Mouse (Mus musculus) heart, adult 2 months (tissue): ENCODE data around the gene Gm11077. TPM values are rescaled to one million over a fixed set of nuclear protein-coding genes. Genes with fewer than 3 reads are reported as not detected.

ENCODE experiments used
- DNase-seq, 2 experiments: peaks; one replicate each; pipeline ENCODE4 v3.0.0; 2021
- H3K27ac ChIP-seq: fragments of 200-600 bp; 2 replicates; pipeline ENCODE4 v1.8.1; 2022
- H3K27me3 ChIP-seq: fragments of 200-500 bp; 2 replicates; pipeline ENCODE4 v1.6.1; 2012; ENCODE audit warnings: mild to moderate bottlenecking, low read length, inconsistent platforms, mixed read lengths; ENCODE audit not compliant: control insufficient read depth, insufficient read depth
- H3K36me3 ChIP-seq: fragments of 200-500 bp; 2 replicates; pipeline ENCODE4 v1.6.1; 2012; ENCODE audit warnings: low read length, inconsistent platforms; ENCODE audit not compliant: control insufficient read depth, insufficient read depth
- H3K4me1 ChIP-seq: fragments of 200-500 bp; 2 replicates; pipeline ENCODE4 v1.6.1; 2011; ENCODE audit warnings: low read length; ENCODE audit not compliant: control insufficient read depth, insufficient read depth
- H3K4me3 ChIP-seq: fragments of 200-600 bp; 2 replicates; pipeline ENCODE4 v1.8.1; 2022
- H3K79me2 ChIP-seq: fragments of 200-500 bp; replicated peaks from 2 replicates; pipeline ENCODE4 v1.6.1; 2012; ENCODE audit warnings: mild to moderate bottlenecking, inconsistent platforms, low read length, moderate library complexity, mixed read lengths; ENCODE audit not compliant: control insufficient read depth, insufficient read depth
- H3K9ac ChIP-seq: fragments of 200-500 bp; 2 replicates; pipeline ENCODE4 v1.6.1; 2012; ENCODE audit warnings: low read depth, mild to moderate bottlenecking, control low read depth, inconsistent platforms, low read length, mixed read lengths
- CTCF ChIP-seq: fragments of 200-600 bp; IDR thresholded peaks from 2 replicates; pipeline ENCODE4 v1.8.1; 2022; ENCODE audit warnings: antibody characterized with exemption, mild to moderate bottlenecking, moderate library complexity
- EP300 ChIP-seq: fragments of 200-500 bp; IDR thresholded peaks from 2 replicates; pipeline ENCODE4 v1.6.1; 2011; ENCODE audit warnings: low read depth, low read length, control low read depth; ENCODE audit not compliant: insufficient read depth
- POLR2A ChIP-seq: fragments of 200-500 bp; IDR thresholded peaks from 2 replicates; pipeline ENCODE4 v1.6.1; 2011; ENCODE audit warnings: mild to moderate bottlenecking, low read depth, low read length, control low read depth; ENCODE audit not compliant: insufficient read depth
- WGBS: fragments of 180-500 bp; shearing (Covaris S2); methylation state at CpG from one replicate; pipeline ENCODE4 v1.1.7; 2018; 5-methylcytosine and 5-hydroxymethylcytosine counted together
- intact Hi-C: fragments of 180-260 bp; cut with DNase I; formaldehyde crosslinking; loops from one replicate; pipeline ENCODE4 v1.15.1; 2025
- long read RNA-seq: library from polyadenylated mRNA; stranded (forward); transcript quantifications from one replicate; pipeline ENCODE4 v2.0.0, GENCODE M21; 2021
- polyA plus RNA-seq: library from polyadenylated mRNA; depleted of rRNA; stranded (reverse); fragments of >200 nt; gene quantifications from 2 replicates; pipeline ENCODE4 v1.2.3, GENCODE M21; 2012; rRNA removed
- total RNA-seq, 2 experiments: library from RNA; stranded (reverse); gene quantifications; 2 replicates each; pipeline ENCODE4 v1.2.3; 2021

The Gm11077 gene
- total RNA-seq, result not detected
- not detected in 2 replicates for polyA plus RNA-seq
- long read RNA-seq, result 0 reads

GRCm38 (mm10) chr6:140729272-140729671 lies at the start of gene Gm11077:
Gm11077 (plus strand) TSS chr6:140729284.
- no peak for DNase-seq
- Histone ChIP-seq H3K4me1 (peaks cover 6% of the 10 kb centered on the region; the same call in 1 of the 2 replicates), H3K27ac (no peak within 1 kb of the TSS), H3K79me2 (no peaks in the 10 kb centered on the region), H3K4me3 (no peak within 1 kb of the TSS), H3K27me3 (no peaks in the 10 kb centered on the region), H3K9ac (no peak within 1 kb of the TSS), H3K36me3 (no peaks in the 10 kb centered on the region; the same call in 1 of the 2 replicates)
- TF ChIP-seq EP300 (no peak), CTCF (peak; percentile 34), POLR2A (no peak)
- WGBS, result 81% methylated on average over 5 of the region's 5 CpGs
- intact Hi-C loops, result no loop called here

- Histone ChIP-seq H3K36me3 (no peaks in the 10 kb centered on the region), H3K79me2 (no peaks in the 10 kb centered on the region), H3K9ac (no peak overlapping the region), H3K4me1 (peaks cover 2% of the 10 kb centered on the region; the same call in 1 of the 2 replicates), H3K27ac (no peak overlapping the region), H3K27me3 (no peaks in the 10 kb centered on the region; the same call in 1 of the 2 replicates), H3K4me3 (no peak overlapping the region)
- intact Hi-C loops, result no loop called here
- TF ChIP-seq EP300 (no peak), CTCF (no peak), POLR2A (no peak)
- DNase-seq, result no peak
- 77% methylated on average over 7 of the region's 7 CpGs for WGBS
Measured at GRCm38 (mm10) chr6:140680713-140681112, 48.4 kb upstream of the Gm11077 start.

- TF ChIP-seq POLR2A (no peak), EP300 (no peak), CTCF (no peak)
- H3K4me1 ChIP-seq, result peaks cover 2% of the 10 kb centered on the region; the same call in 1 of the 2 replicates
- intact Hi-C loops, result no loop called here
- 48% methylated on average over 13 of the region's 13 CpGs for WGBS
- H3K9ac ChIP-seq, result no peak overlapping the region
- H3K4me3 ChIP-seq, result no peak overlapping the region
- no peaks in the 10 kb centered on the region for H3K79me2 ChIP-seq
- no peaks in the 10 kb centered on the region; the same call in 1 of the 2 replicates for H3K27me3 ChIP-seq
- DNase-seq, result no peak
- no peak overlapping the region for H3K27ac ChIP-seq
- no peaks in the 10 kb centered on the region for H3K36me3 ChIP-seq
Measured at GRCm38 (mm10) chr6:140682829-140683228, 46.3 kb upstream of the Gm11077 start.

- H3K27me3 ChIP-seq, result no peaks in the 10 kb centered on the region; the same call in 1 of the 2 replicates
- intact Hi-C loops, result no loop called here
- no peak for TF ChIP-seq EP300
- no peak for TF ChIP-seq CTCF
- TF ChIP-seq POLR2A, result no peak
- H3K9ac ChIP-seq, result no peak overlapping the region
- no peaks in the 10 kb centered on the region for H3K79me2 ChIP-seq
- WGBS, result 89% methylated on average over 11 of the region's 11 CpGs
- no peak for DNase-seq
- H3K36me3 ChIP-seq, result no peaks in the 10 kb centered on the region
- no peak overlapping the region for H3K4me3 ChIP-seq
- H3K27ac ChIP-seq, result no peak overlapping the region
- no peaks in the 10 kb centered on the region for H3K4me1 ChIP-seq
Measured at GRCm38 (mm10) chr6:140684403-140684802, 44.7 kb upstream of the Gm11077 start.

- H3K27ac ChIP-seq, result no peak overlapping the region
- TF ChIP-seq EP300 (no peak), POLR2A (no peak), CTCF (no peak)
- intact Hi-C loops, result no loop called here
- 0 out of 2 replicates have a peak, but pooled peaks cover 2% of the 10 kb centered on the region for H3K4me1 ChIP-seq
- H3K79me2 ChIP-seq, result no peaks in the 10 kb centered on the region
- H3K9ac ChIP-seq, result no peak overlapping the region
- H3K36me3 ChIP-seq, result no peaks in the 10 kb centered on the region
- DNase-seq, result no peak
- H3K4me3 ChIP-seq, result no peak overlapping the region
- no peaks in the 10 kb centered on the region for H3K27me3 ChIP-seq
- 65% methylated on average over 16 of the region's 16 CpGs for WGBS
Measured at GRCm38 (mm10) chr6:140689617-140690404, 39.3 kb upstream of the Gm11077 start.

GRCm38 (mm10) chr6:140692160-140692559 lies 36.9 kb upstream of the Gm11077 start:
- DNase-seq, result no peak
- WGBS, result 74% methylated on average over 6 of the region's 6 CpGs
- Histone ChIP-seq H3K36me3 (no peaks in the 10 kb centered on the region), H3K4me1 (0 out of 2 replicates have a peak, but pooled peaks cover 2% of the 10 kb centered on the region), H3K27ac (no peak overlapping the region), H3K4me3 (no peak overlapping the region), H3K9ac (no peak overlapping the region), H3K27me3 (no peaks in the 10 kb centered on the region), H3K79me2 (no peaks in the 10 kb centered on the region)
- TF ChIP-seq POLR2A, result no peak
- TF ChIP-seq EP300, result no peak
- no peak for TF ChIP-seq CTCF
- intact Hi-C loops, result no loop called here
